ENCODE assay signal across 31 mouse cellular contexts in genomic region chr17:44605749-44606148, GRCm38 (mm10).
"Had no signal": no experiment of that assay in that cellular context is flagged by ENCODE, and none has a peak within 500 bp of the region (broad histone marks: within the 10 kb centered on the region; RNA-seq: fewer than 3 reads in every experiment).

No protein-coding gene starts in this region.

- DNase-seq: left cerebral cortex, postnatal 4 days; liver; liver, embryonic 13.5 days; liver, postnatal 0 days; lung, adult 18-20 months; lung, adult 2 months; lung, embryonic 14.5 days; lung, postnatal 10 days; lung, postnatal 14 days; lung, postnatal 36 days; lung, postnatal 4 days; midbrain, embryonic 14.5 days had no signal

- H3K9ac ChIP-seq: limb, embryonic 12.5 days; limb, embryonic 13.5 days; limb, embryonic 15.5 days; liver, embryonic 12.5 days; liver, embryonic 13.5 days; liver, embryonic 14.5 days; liver, embryonic 15.5 days; liver, postnatal 0 days; lung, embryonic 14.5 days; lung, embryonic 15.5 days; midbrain, embryonic 12.5 days; midbrain, embryonic 13.5 days; midbrain, embryonic 15.5 days; neural tube, embryonic 12.5 days; neural tube, embryonic 13.5 days had no signal

- H3K27ac ChIP-seq: limb, embryonic 10.5 days; limb, embryonic 12.5 days; limb, embryonic 13.5 days; limb, embryonic 15.5 days; liver, embryonic 12.5 days; liver, embryonic 13.5 days; liver, embryonic 14.5 days; liver, embryonic 15.5 days; lung, embryonic 15.5 days; macrophage; midbrain, embryonic 10.5 days; midbrain, embryonic 12.5 days; midbrain, embryonic 13.5 days; midbrain, embryonic 15.5 days; neural tube, embryonic 12.5 days; neural tube, embryonic 13.5 days had no signal

- H3K4me2 ChIP-seq: limb, embryonic 12.5 days; limb, embryonic 13.5 days; limb, embryonic 15.5 days; liver, embryonic 11.5 days; liver, embryonic 12.5 days; liver, embryonic 13.5 days; liver, embryonic 15.5 days; lung, embryonic 14.5 days; lung, embryonic 15.5 days; midbrain, embryonic 12.5 days; midbrain, embryonic 13.5 days; midbrain, embryonic 15.5 days; neural tube, embryonic 12.5 days; neural tube, embryonic 13.5 days had no signal

- H3K27me3 ChIP-seq: liver, embryonic 12.5 days; liver, embryonic 13.5 days; midbrain, embryonic 12.5 days; midbrain, embryonic 13.5 days; midbrain, embryonic 15.5 days; neural tube, embryonic 12.5 days; neural tube, embryonic 13.5 days had no signal

- ATAC-seq: liver, embryonic 12.5 days; liver, postnatal 0 days; lung, postnatal 0 days; midbrain, embryonic 13.5 days; midbrain, embryonic 15.5 days had no signal

- H3K36me3 ChIP-seq: limb, embryonic 12.5 days; limb, embryonic 15.5 days; liver, embryonic 12.5 days; liver, embryonic 13.5 days; liver, embryonic 15.5 days; lung, embryonic 15.5 days; midbrain, embryonic 10.5 days; midbrain, embryonic 12.5 days; midbrain, embryonic 13.5 days; midbrain, embryonic 15.5 days; neural tube, embryonic 12.5 days; neural tube, embryonic 13.5 days had no signal

- H3K9me3 ChIP-seq: limb, embryonic 10.5 days; limb, embryonic 12.5 days; limb, embryonic 13.5 days; limb, embryonic 15.5 days; liver, embryonic 12.5 days; liver, embryonic 13.5 days; liver, embryonic 15.5 days; lung, embryonic 15.5 days; megakaryocyte, embryonic 14.5 days; midbrain, embryonic 10.5 days; midbrain, embryonic 12.5 days; midbrain, embryonic 13.5 days; midbrain, embryonic 15.5 days; neural tube, embryonic 12.5 days; neural tube, embryonic 13.5 days had no signal

- H3K4me3 ChIP-seq: limb, embryonic 10.5 days; limb, embryonic 12.5 days; limb, embryonic 13.5 days; limb, embryonic 15.5 days; liver, embryonic 12.5 days; liver, embryonic 13.5 days; liver, embryonic 15.5 days; lung, embryonic 15.5 days; megakaryocyte, embryonic 14.5 days; midbrain, embryonic 10.5 days; midbrain, embryonic 12.5 days; midbrain, embryonic 13.5 days; midbrain, embryonic 15.5 days; myocyte; neural tube, embryonic 12.5 days; neural tube, embryonic 13.5 days had no signal

- H3K4me1 ChIP-seq: liver, embryonic 15.5 days; midbrain, embryonic 10.5 days; midbrain, embryonic 12.5 days; midbrain, embryonic 13.5 days; midbrain, embryonic 15.5 days; neural tube, embryonic 12.5 days; neural tube, embryonic 13.5 days had no signal
